Mouse (Mus musculus): ENCODE data around the gene Anxa11.
"Not testable (repeated sequence)": the region's sequence is repeated elsewhere in the genome, so short reads cannot be mapped to it uniquely, and the experiment has no call there.

Gene Anxa11

GRCm38 (mm10) chr14:25869135-25869878, 27.4 kb downstream of the Anxa11 start:
- DNase-seq (ENCODE audit: low read depth), result no peak

DNA sequence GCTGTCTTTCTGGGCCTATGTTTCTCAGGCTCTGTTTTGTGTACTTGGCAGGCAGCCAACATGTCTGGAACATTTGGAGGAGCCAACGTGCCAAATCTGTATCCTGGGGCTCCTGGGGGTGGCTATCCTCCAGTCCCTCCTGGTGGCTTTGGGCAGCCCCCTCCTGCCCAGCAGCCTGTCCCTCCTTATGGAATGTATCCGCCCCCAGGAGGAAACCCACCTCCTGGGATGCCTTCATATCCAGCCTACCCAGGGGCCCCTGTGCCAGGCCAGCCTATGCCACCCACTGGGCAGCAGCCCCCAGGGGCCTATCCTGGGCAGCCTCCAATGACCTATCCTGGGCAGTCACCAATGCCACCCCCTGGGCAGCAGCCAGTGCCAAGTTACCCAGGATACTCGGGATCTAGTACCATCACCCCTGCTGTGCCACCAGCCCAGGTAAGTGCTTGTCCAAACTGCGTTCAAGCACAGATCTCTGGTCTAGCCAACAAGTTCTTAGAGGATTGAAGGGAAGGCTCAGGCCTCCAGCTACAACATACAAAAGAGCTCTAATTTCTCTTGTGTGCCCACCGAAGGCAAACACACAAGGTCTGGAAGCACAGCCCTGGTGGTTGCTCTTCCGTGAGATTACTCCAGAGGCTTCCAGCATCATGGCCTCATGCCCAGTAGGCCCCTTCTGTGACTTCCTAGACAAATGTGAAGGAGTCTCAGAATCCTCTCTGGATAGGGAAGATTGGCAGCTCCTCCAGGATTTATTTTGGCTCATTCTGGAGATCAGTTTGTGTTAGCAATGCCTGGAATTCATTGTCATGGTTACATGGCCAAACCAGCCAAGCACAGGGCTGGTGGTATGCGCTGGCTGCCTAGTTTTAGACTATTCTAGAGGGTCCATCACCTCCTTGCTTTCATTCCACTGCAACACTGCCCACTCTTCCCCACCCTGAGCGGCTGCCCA, 30.8 kb downstream of the Anxa11 start:
- DNase-seq (ENCODE audit: low read depth), result no peak

DNA sequence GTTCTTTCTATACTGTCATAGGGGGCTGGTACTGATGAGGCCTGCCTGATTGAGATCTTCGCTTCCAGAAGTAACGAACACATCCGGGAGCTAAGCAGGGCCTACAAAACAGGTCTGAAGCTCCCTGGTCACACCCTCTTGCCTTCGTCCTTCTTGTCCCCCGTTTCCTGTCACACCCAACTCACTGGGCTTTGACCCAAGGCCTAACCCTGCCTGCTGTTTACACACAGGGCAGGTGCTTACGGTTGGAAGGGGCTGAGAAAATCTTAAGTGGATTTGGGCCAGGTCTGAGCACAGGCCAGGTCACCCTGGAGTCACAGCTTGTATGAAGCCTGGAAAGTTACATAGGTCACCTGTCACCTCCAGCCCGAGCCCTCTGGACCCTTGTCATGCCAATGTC, 34.7 kb downstream of the Anxa11 start:
- DNase-seq (ENCODE audit: low read depth), result not testable (repeated sequence)

DNA sequence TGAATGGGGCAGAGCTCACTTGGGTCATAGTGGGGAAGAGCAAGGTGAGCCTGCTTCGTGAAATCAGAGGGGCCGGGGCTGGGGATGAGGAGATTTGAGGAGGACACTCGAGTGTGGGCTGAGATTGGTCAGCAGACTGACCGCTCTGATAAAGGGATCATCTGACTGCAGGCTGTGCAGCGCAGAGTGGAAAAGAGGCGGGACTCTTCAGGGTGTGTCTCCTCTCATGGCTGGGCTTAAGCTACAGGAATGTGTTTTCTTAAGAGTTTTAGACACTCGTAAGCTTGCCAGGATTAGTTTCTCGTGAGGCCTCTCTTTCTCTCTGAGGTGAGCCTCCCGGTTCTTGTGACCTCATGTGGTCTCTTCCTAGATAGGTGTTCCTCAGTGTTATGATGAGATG, 39.8 kb downstream of the Anxa11 start:
- not testable (repeated sequence) for DNase-seq (ENCODE audit: low read depth)

- DNase-seq (ENCODE audit: low read depth), result not testable (repeated sequence)
These were observed 43.9 kb downstream of the Anxa11 start for GRCm38 (mm10) chr14:25885886-25886285.

- not testable (repeated sequence) for DNase-seq (ENCODE audit: low read depth)
These were observed 52.6 kb downstream of the Anxa11 start for GRCm38 (mm10) chr14:25894566-25894965.

DNA sequence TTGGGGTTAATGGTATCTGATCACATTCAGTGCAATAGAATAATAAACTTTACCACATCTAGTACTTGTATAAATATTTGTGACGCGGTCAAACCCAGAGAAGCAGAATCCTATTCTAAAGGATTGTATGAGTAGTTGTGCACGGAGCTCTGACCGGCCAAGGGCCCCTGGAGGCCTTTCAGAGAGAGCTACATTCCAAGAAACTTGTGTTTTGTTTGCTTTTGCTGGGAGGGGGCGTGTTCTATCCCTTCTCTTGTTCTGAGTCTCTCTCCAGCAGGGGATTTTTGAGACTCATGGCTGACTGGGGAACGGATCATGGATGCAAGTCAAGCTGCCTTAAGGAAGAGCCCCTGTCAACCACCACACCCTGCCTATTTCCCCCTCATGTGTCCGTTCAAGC, 53.7 kb downstream of the Anxa11 start:
- DNase-seq (ENCODE audit: low read depth), result not testable (repeated sequence)

GRCm38 (mm10) chr14:25903000-25903399, 61.0 kb downstream of the Anxa11 start, which contains the start of gene Plac9a:
TSS of gene Plac9a (minus strand) at chr14:25903100.
- DNase-seq (ENCODE audit: low read depth), result not testable (repeated sequence)

GRCm38 (mm10) chr14:25905243-25905642, 63.3 kb downstream of the Anxa11 start:
- DNase-seq (ENCODE audit: low read depth), result not testable (repeated sequence)

GRCm38 (mm10) chr14:25907272-25907671, 65.3 kb downstream of the Anxa11 start:
- DNase-seq (ENCODE audit: low read depth), result not testable (repeated sequence)

- not testable (repeated sequence) for DNase-seq (ENCODE audit: low read depth)
These were observed 67.0 kb downstream of the Anxa11 start for GRCm38 (mm10) chr14:25908976-25909375.

GRCm38 (mm10) chr14:25918427-25919170, 76.6 kb downstream of the Anxa11 start:
- DNase-seq (ENCODE audit: low read depth), result not testable (repeated sequence)

GRCm38 (mm10) chr14:25926814-25927561, 85.0 kb downstream of the Anxa11 start:
- DNase-seq (ENCODE audit: low read depth), result not testable (repeated sequence)

DNA sequence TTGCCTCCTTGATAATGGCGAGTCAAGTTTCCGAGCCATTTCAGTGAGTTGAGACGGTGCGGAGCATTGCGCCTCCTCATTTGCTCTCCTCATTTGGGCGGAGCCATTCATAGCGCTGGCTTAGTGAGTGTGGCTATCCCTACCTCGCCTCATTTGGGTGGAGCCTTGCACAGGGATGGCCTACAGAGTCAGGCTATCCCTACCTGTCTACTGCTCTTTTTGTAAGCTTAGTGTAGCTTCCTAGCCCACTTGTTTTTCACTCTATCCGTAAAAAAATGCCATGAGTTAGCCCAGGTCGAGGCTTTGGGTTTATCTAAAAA, 85.6 kb downstream of the Anxa11 start, which contains the start of gene Tmem254a:
Tmem254a (minus strand) TSS at position 111 of the 320 bp plus-strand sequence.
- DNase-seq (ENCODE audit: low read depth), result not testable (repeated sequence)

All from fibroblast of lung, adult 2 months (primary cell).